Mouse (Mus musculus) limb, embryonic 15.5 days (tissue): ENCODE results near the gene Alox5. TPM values are rescaled to one million over a fixed set of nuclear protein-coding genes. Genes with fewer than 3 reads are reported as not detected.

Experiments used
- ATAC-seq: fragments of 200-750 bp; cut with Nextera tagmentation; 2 replicates; pipeline ENCODE4 v1.8.0; 2017; ENCODE audit warnings: low read depth, moderate TSS enrichment; ENCODE audit not compliant: insufficient number of reproducible peaks, low FRiP score, low TSS enrichment
- H3K27ac ChIP-seq: fragments of 300-500 bp; sonication (generic); 2 replicates; pipeline ENCODE4 v1.5.1; 2015; ENCODE audit warnings: moderate library complexity, mild to moderate bottlenecking, inconsistent platforms
- H3K27me3 ChIP-seq: fragments of 300-500 bp; sonication (generic); 2 replicates; pipeline ENCODE4 v1.6.1; 2015; ENCODE audit warnings: inconsistent platforms
- H3K36me3 ChIP-seq: fragments of 300-500 bp; sonication (generic); 2 replicates; pipeline ENCODE4 v1.6.1; 2015; ENCODE audit warnings: inconsistent platforms
- H3K4me1 ChIP-seq: fragments of 300-500 bp; sonication (generic); 2 replicates; pipeline ENCODE4 v1.6.1; 2015; ENCODE audit warnings: inconsistent platforms
- H3K4me2 ChIP-seq: fragments of 300-500 bp; sonication (generic); 2 replicates; pipeline ENCODE4 v1.6.1; 2015; ENCODE audit warnings: mild to moderate bottlenecking, inconsistent platforms
- H3K4me3 ChIP-seq: fragments of 300-500 bp; sonication (generic); 2 replicates; pipeline ENCODE4 v1.5.1; 2015; ENCODE audit warnings: mild to moderate bottlenecking, inconsistent platforms
- H3K9ac ChIP-seq: fragments of 300-500 bp; sonication (generic); 2 replicates; pipeline ENCODE4 v1.6.1; 2015; ENCODE audit warnings: inconsistent platforms
- H3K9me3 ChIP-seq: fragments of 300-500 bp; sonication (generic); 2 replicates; pipeline ENCODE4 v1.6.1; 2016; ENCODE audit warnings: inconsistent platforms
- WGBS: fragments of 180-500 bp; shearing (Covaris S2); methylation state at CpG from one replicate; pipeline ENCODE4 v1.1.7; 2015; 5-methylcytosine and 5-hydroxymethylcytosine counted together
- polyA plus RNA-seq: library from polyadenylated mRNA; unstranded; fragments of >200 nt; fragmentation: Nextera tagmentation; extraction: Ambion mirVana; gene quantifications from 2 replicates; pipeline ENCODE4 v1.2.1, GENCODE M21; 2015

Alox5 gene
- polyA plus RNA-seq, 1 experiment from 2014 or later: 3.7 TPM

DNA sequence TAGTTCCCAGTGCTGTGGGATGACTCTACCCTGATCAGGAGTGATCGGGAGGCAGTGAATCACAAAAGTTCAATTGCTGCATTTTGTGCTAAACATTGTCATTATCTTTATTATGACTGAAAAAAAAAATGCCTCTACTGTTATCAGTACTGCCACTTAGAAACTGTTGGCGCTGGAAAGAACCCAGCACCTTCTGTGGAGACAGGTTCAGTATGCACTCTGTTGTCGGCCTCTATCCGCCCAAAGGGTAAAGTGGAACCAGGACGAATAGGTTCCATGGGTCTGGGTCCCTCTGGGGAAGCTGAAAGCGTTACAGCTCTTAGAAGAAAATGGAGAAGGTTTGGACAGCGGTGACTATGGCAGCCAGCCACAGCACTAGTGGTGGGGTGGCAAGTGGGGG, 82.1 kb downstream of the Alox5 start:
- Histone ChIP-seq H3K27ac (no peak overlapping the region), H3K9ac (no peak overlapping the region), H3K4me3 (no peak overlapping the region), H3K9me3 (no peaks in the 10 kb centered on the region), H3K4me2 (no peak overlapping the region), H3K27me3 (no peaks in the 10 kb centered on the region), H3K4me1 (no peaks in the 10 kb centered on the region), H3K36me3 (peaks cover 12% of the 10 kb centered on the region; the same call in 1 of the 2 replicates)
- no peak for ATAC-seq
- WGBS: 91% methylated on average over 7 of the region's 7 CpGs

- Histone ChIP-seq H3K27me3 (no peaks in the 10 kb centered on the region), H3K9ac (no peak overlapping the region), H3K9me3 (no peaks in the 10 kb centered on the region), H3K4me2 (no peak overlapping the region), H3K4me3 (no peak overlapping the region), H3K36me3 (peaks cover 12% of the 10 kb centered on the region; the same call in 1 of the 2 replicates), H3K27ac (no peak overlapping the region), H3K4me1 (no peaks in the 10 kb centered on the region)
- ATAC-seq: no peak
These were observed 86.4 kb downstream of the Alox5 start for GRCm38 (mm10) chr6:116374618-116375017.

GRCm38 (mm10) chr6:116374136-116374535, 86.8 kb downstream of the Alox5 start:
- no peak overlapping the region for H3K27ac ChIP-seq
- H3K27me3 ChIP-seq: no peaks in the 10 kb centered on the region
- 85% methylated on average over 1 of the region's 1 CpGs for WGBS
- H3K9ac ChIP-seq: no peak overlapping the region
- no peak overlapping the region for H3K4me3 ChIP-seq
- H3K36me3 ChIP-seq: peaks cover 9% of the 10 kb centered on the region; the same call in 1 of the 2 replicates
- no peak overlapping the region for H3K4me2 ChIP-seq
- H3K9me3 ChIP-seq: no peaks in the 10 kb centered on the region
- ATAC-seq: no peak
- H3K4me1 ChIP-seq: no peaks in the 10 kb centered on the region

- H3K27me3 ChIP-seq: no peaks in the 10 kb centered on the region
- no peak overlapping the region for H3K4me3 ChIP-seq
- H3K4me1 ChIP-seq: no peaks in the 10 kb centered on the region
- H3K9ac ChIP-seq: no peak overlapping the region
- H3K36me3 ChIP-seq: no peaks in the 10 kb centered on the region
- H3K9me3 ChIP-seq: no peaks in the 10 kb centered on the region
- no peak overlapping the region for H3K27ac ChIP-seq
- WGBS: 79% methylated on average over 3 of the region's 3 CpGs
- ATAC-seq: no peak
- H3K4me2 ChIP-seq: no peak overlapping the region
These were observed 89.5 kb downstream of the Alox5 start for GRCm38 (mm10) chr6:116371500-116371899.

GRCm38 (mm10) chr6:116370216-116370976, 90.6 kb downstream of the Alox5 start:
- Histone ChIP-seq H3K4me1 (no peaks in the 10 kb centered on the region), H3K9ac (no peak overlapping the region), H3K4me3 (no peak overlapping the region), H3K27ac (no peak overlapping the region), H3K9me3 (no peaks in the 10 kb centered on the region), H3K27me3 (no peaks in the 10 kb centered on the region), H3K4me2 (no peak overlapping the region), H3K36me3 (no peaks in the 10 kb centered on the region)
- 70% methylated on average over 6 of the region's 6 CpGs for WGBS
- ATAC-seq: 0 out of 2 replicates have a peak, but pooled peaks have one; percentile 30

DNA sequence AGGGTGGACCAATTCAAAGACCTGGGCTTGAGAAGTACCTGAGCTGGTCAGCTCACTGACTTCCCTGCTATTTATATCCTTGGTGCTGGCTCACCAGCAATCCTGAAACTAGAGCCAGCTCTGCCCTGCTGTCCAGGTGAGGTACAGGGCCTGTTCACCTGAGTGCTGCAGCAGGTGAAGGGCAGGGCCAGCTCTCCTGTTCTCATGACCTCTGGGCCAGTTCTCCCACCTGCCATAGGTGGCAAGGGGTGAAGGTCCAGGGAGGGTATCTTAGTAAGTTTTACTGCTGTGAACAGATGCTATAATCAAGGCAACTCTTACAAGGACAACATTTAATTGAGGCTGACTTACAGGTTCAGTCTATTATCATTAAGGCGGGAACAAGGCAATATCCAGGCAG, 91.2 kb downstream of the Alox5 start:
- Histone ChIP-seq H3K4me3 (no peak overlapping the region), H3K36me3 (no peaks in the 10 kb centered on the region), H3K9me3 (no peaks in the 10 kb centered on the region), H3K9ac (no peak overlapping the region), H3K27ac (no peak overlapping the region), H3K27me3 (no peaks in the 10 kb centered on the region), H3K4me1 (no peaks in the 10 kb centered on the region), H3K4me2 (no peak overlapping the region)
- 89% methylated on average over 1 of the region's 1 CpGs for WGBS
- no peak for ATAC-seq

- ATAC-seq: no peak
- WGBS: 85% methylated on average over 11 of the region's 11 CpGs
- H3K4me1 ChIP-seq: no peaks in the 10 kb centered on the region
These were observed 93.0 kb downstream of the Alox5 start for GRCm38 (mm10) chr6:116367971-116368370.

GRCm38 (mm10) chr6:116361993-116362392, 99.0 kb downstream of the Alox5 start:
- no peak overlapping the region for H3K4me3 ChIP-seq
- H3K9ac ChIP-seq: no peak overlapping the region
- ATAC-seq: no peak
- no peak overlapping the region for H3K27ac ChIP-seq
- no peaks in the 10 kb centered on the region for H3K9me3 ChIP-seq
- peaks cover 5% of the 10 kb centered on the region; the same call in 1 of the 2 replicates for H3K4me1 ChIP-seq
- no peaks in the 10 kb centered on the region for H3K36me3 ChIP-seq
- WGBS: 84% methylated on average over 4 of the region's 4 CpGs
- no peaks in the 10 kb centered on the region for H3K27me3 ChIP-seq
- no peak overlapping the region for H3K4me2 ChIP-seq

More at GRCm38 (mm10) chr6:116367971-116368370, 93.0 kb downstream of the Alox5 start:
- Histone ChIP-seq H3K9me3 (no peaks in the 10 kb centered on the region), H3K4me3 (no peak overlapping the region), H3K27me3 (no peaks in the 10 kb centered on the region), H3K4me2 (no peak overlapping the region), H3K36me3 (no peaks in the 10 kb centered on the region), H3K27ac (no peak overlapping the region), H3K9ac (no peak overlapping the region)

DNA sequence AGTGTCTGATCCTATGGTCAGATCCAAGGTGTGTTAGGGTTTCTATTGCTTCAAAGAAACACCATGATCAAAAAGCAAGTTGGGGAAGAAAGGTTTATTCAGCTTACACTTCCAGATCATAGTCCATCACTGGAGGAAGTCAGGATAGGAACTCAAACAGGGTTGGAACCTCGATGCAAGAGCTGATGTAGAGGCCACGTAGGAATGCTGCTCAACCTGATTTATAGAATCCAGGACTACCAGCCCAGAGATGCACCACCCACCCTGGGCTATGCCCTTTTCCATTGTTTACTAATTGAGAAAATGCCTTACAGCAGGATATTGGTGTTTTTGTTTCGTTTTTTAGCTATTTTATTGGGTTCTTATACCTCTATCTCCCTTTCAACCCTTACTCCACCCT, 99.5 kb downstream of the Alox5 start:
- H3K9me3 ChIP-seq: no peaks in the 10 kb centered on the region
- H3K4me2 ChIP-seq: no peak overlapping the region
- no peak overlapping the region for H3K4me3 ChIP-seq
- no peak overlapping the region for H3K27ac ChIP-seq
- H3K36me3 ChIP-seq: no peaks in the 10 kb centered on the region
- H3K27me3 ChIP-seq: no peaks in the 10 kb centered on the region
- H3K4me1 ChIP-seq: peaks cover 5% of the 10 kb centered on the region; the same call in 1 of the 2 replicates
- no peak overlapping the region for H3K9ac ChIP-seq
- 74% methylated on average over 3 of the region's 3 CpGs for WGBS
- ATAC-seq: no peak

Other genes with a start within 250 kb of the Alox5 start
- 5.1 and 5.5 TPM in 2 replicates for gene Zfand4, start 197.0 kb downstream of the Alox5 start, polyA plus RNA-seq
- gene March8, start 123.2 kb downstream of the Alox5 start, polyA plus RNA-seq: 25.8 and 26.0 TPM in 2 replicates
- gene Olfr211, start 27.9 kb upstream of the Alox5 start, polyA plus RNA-seq: not detected in 2 replicates
- gene Olfr212, start 45.3 kb upstream of the Alox5 start, polyA plus RNA-seq: not detected in 2 replicates
- not detected in 2 replicates for gene Olfr213, start 77.3 kb upstream of the Alox5 start, polyA plus RNA-seq
- gene Gm5580, start 90.0 kb upstream of the Alox5 start, polyA plus RNA-seq: 0.44 and 0.78 TPM in 2 replicates
- gene Olfr214, start 93.1 kb upstream of the Alox5 start, polyA plus RNA-seq: not detected in 2 replicates
- gene Olfr215, start 123.0 kb upstream of the Alox5 start, polyA plus RNA-seq: not detected in 2 replicates
- 138 and 143 TPM in 2 replicates for gene Zfp422, start 167.8 kb upstream of the Alox5 start, polyA plus RNA-seq
- gene Depp1, start 189.4 kb upstream of the Alox5 start, polyA plus RNA-seq: 38.3 and 47.2 TPM in 2 replicates
- gene Rassf4, start 212.8 kb upstream of the Alox5 start, polyA plus RNA-seq: 11.2 and 12.4 TPM in 2 replicates